Mouse (Mus musculus): Measurements from ENCODE around the gene Dnajc11. TPM values are rescaled to one million over a fixed set of nuclear protein-coding genes. Genes with fewer than 3 reads are reported as not detected.

The Dnajc11 gene
- total RNA-seq, 2 experiments from 2014 or later, result 96.2 to 99.0 TPM

GRCm38 (mm10) chr4:152009076-152010051 is 75.9 kb downstream of the Dnajc11 start:
- DNase-seq, result peak; percentile 75

- DNase-seq, result peak; percentile 66
Observed at GRCm38 (mm10) chr4:152010091-152010706, 76.7 kb downstream of the Dnajc11 start.

GRCm38 (mm10) chr4:152010707-152011134 is 77.2 kb downstream of the Dnajc11 start:
- peak; percentile 51 for DNase-seq

- no peak for DNase-seq
Observed at GRCm38 (mm10) chr4:152011171-152011760, 77.8 kb downstream of the Dnajc11 start.

- DNase-seq, result no peak
Observed at GRCm38 (mm10) chr4:152012109-152012508, 78.6 kb downstream of the Dnajc11 start.

GRCm38 (mm10) chr4:152013036-152013813 is 79.7 kb downstream of the Dnajc11 start:
- peak; percentile 63 for DNase-seq

- DNase-seq, result no peak
Observed at GRCm38 (mm10) chr4:152019073-152019472, 85.6 kb downstream of the Dnajc11 start.

GRCm38 (mm10) chr4:152020024-152020423 is 86.5 kb downstream of the Dnajc11 start:
- DNase-seq, result no peak

- no peak for DNase-seq
Observed at GRCm38 (mm10) chr4:152021568-152022097, 88.1 kb downstream of the Dnajc11 start.

GRCm38 (mm10) chr4:152022506-152022905 is 89.0 kb downstream of the Dnajc11 start:
- no peak for DNase-seq

GRCm38 (mm10) chr4:152024525-152024924 is 91.0 kb downstream of the Dnajc11 start:
- DNase-seq, result no peak

- peak; percentile 60 for DNase-seq
Observed at GRCm38 (mm10) chr4:152026751-152027508, 93.4 kb downstream of the Dnajc11 start.

GRCm38 (mm10) chr4:152027524-152027923 is 94.0 kb downstream of the Dnajc11 start, which contains the start of gene Zbtb48:
Gene Zbtb48, minus strand, starts transcription at chr4:152027671.
- DNase-seq, result peak; percentile 97

- DNase-seq, result no peak
Observed at GRCm38 (mm10) chr4:152028456-152028855, 95.0 kb downstream of the Dnajc11 start.

- DNase-seq, result no peak
Observed at GRCm38 (mm10) chr4:152029087-152029486, 95.6 kb downstream of the Dnajc11 start.

- DNase-seq, result no peak
Observed at GRCm38 (mm10) chr4:152029997-152030396, 96.5 kb downstream of the Dnajc11 start.

Other genes starting within 250 kb of the Dnajc11 start
- 100 to 1,000 TPM; 152 to 172 TPM for gene Camta1, start 71.8 kb upstream of the Dnajc11 start, total RNA-seq (2021)
- 10 to 100 TPM; 11.7 to 13.4 TPM for gene Thap3, start 55.3 kb downstream of the Dnajc11 start, total RNA-seq (2021)
- gene Phf13, start 62.6 kb downstream of the Dnajc11 start, total RNA-seq (2021), result 10 to 100 TPM; 14.8 to 15.3 TPM
- gene Klhl21, start 75.1 kb downstream of the Dnajc11 start, total RNA-seq (2021), result 10 to 100 TPM; 42.3 to 49.2 TPM
- gene Zbtb48, start 94.0 kb downstream of the Dnajc11 start, total RNA-seq (2021), result 10 to 100 TPM; 10.5 to 11.1 TPM
- gene Tas1r1, start 104.9 kb downstream of the Dnajc11 start, total RNA-seq (2021), result under 1 TPM; 0.10 to 0.11 TPM
- 10 to 100 TPM; 11.1 to 13.2 TPM for gene Nol9, start 105.6 kb downstream of the Dnajc11 start, total RNA-seq (2021)
- gene Plekhg5, start 138.8 kb downstream of the Dnajc11 start, total RNA-seq (2021), result 10 to 100 TPM; 35.0 to 35.3 TPM
- gene Tnfrsf25, start 182.2 kb downstream of the Dnajc11 start, total RNA-seq (2021), result 1 to 10 TPM in 1 of 2 experiments, under 1 TPM in 1; 0.88 to 2.2 TPM
- gene Espn, start 218.7 kb downstream of the Dnajc11 start, total RNA-seq (2021), result 1 to 10 TPM; 1.5 to 1.8 TPM
- gene Hes2, start 225.2 kb downstream of the Dnajc11 start, total RNA-seq (2021), result not detected
- 10 to 100 TPM; 54.3 to 58.4 TPM for gene Acot7, start 244.4 kb downstream of the Dnajc11 start, total RNA-seq (2021)